Mouse (Mus musculus) central nervous system, embryonic 18 days (tissue): Measurements from ENCODE around the gene Kazn. TPM values are rescaled to one million over a fixed set of nuclear protein-coding genes. Genes with fewer than 3 reads are reported as not detected.

Source experiments
- polyA plus RNA-seq: library from polyadenylated mRNA; depleted of rRNA; stranded (reverse); fragments of >200 nt; gene quantifications from 2 replicates; pipeline ENCODE4 v1.2.3, GENCODE M21; 2012; rRNA removed

The Kazn gene
- polyA plus RNA-seq, result 35.8 and 42.3 TPM in 2 replicates

DNA sequence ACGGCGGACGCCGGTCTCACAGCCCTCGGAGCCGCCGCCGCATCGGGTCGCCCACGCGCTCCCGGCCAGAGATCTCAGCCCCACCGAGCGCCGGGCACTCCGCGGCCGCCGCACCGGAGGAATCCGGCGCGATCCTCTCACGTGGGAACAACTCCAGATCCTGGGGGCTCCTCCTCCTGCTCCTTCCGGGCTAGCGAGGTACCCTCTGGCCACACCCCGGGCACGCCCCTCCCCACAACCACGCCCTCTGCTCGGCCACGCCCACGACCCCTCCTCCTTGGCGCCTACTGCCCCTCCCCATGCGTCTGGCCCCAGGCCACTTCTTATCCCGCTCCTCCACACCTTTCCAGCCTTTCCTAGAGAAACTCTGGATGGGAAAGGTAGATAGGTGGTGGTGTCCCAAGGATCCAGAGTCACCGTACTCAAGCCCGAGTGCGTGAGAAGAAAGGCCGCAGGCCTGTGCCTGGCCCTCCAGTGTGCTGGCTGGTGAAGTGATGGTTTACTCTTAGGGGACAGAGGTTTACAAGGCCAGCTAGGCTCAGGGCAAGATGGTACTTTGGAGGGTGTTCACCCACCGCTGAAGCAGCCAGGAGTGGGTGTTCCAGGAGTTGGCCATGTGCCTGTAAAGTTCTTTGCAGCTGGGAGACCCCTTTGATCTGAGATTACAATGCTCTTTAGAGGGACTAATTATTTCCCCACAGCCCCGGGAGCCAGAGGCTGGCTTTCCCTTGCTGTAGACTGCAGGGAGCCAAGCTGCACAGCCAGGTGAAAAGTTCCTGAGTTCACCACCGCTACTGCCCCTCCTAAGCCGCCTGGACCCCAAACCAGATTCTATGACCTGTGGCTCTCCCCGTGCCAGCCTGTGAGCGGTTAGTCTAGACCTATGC is at the start of gene Kazn:
Gene Kazn, minus strand, starts transcription at position 162 of the 887 bp plus-strand sequence.

DNA sequence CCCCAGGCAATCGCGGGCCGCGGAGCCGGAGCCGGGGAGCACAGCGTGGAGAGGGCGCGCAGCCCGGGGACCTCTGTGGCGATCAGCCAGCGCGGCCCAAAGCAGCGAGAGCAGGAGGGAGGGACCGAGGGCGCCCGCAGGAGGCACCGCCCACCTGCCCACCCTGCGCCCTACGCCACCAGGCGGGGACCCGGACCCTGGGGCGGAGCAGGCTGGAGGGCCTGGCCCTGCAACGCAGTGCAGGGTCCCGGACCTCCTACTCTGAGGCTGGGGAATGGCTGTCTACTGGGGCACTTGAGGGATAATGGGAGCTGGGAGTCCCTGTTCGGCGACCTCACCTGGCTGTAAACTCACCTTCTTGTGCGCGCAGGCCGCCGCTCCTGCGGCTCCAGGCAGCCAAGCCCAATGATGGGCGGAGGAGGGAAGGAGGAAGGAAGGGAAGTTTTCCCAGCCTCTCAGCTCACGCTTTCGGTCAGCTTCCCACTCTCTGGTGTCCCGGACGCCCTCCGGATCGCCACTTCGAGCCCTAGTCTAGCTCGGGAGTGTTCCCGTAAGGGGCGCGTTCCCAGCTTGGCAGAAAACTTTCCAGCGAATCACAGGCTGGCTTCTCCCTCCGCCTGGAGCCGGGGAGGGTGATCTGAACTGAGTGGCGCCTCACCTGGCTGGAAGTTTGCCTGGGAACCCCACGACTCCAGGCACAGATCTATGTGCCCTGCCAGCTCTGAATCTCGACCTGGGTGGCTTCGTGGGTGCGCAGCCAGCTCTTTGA is 154.9 kb downstream of the Kazn start, which contains the start of gene Tmem51:
Gene Tmem51, minus strand, starts transcription at position 174 of the 769 bp plus-strand sequence.

Other genes starting within 250 kb of the Kazn start
- gene Fhad1, start 224.3 kb downstream of the Kazn start, polyA plus RNA-seq, result 2.5 and 3.0 TPM in 2 replicates
- 4.8 and 6.4 TPM in 2 replicates for gene Tmem51, start 155.1 kb downstream of the Kazn start, polyA plus RNA-seq